ENCODE assay signal across 8 mouse cellular contexts in genomic region chr17:87283055-87283754, GRCm38 (mm10). TPM values are rescaled to one million over a fixed set of nuclear protein-coding genes. Genes with fewer than 3 reads are reported as not detected.
DNase-seq lines count a peak whose midpoint lies in the region; ATAC-seq lines count a peak whose summit lies in the region.

No protein-coding gene starts in this region.

- under 1% methylated on average over 56 of the region's 56 CpGs for WGBS in hindbrain, embryonic 15.5 days
- under 1% methylated on average over 56 of the region's 56 CpGs for WGBS in limb, embryonic 15.5 days
- WGBS in midbrain, embryonic 14.5 days, result under 1% methylated on average over 56 of the region's 56 CpGs

- peaks cover 51% of the 10 kb centered on the region for H3K4me1 ChIP-seq in erythroblast, embryonic 14.5 days (ENCODE audit: control insufficient read depth)
- H3K4me1 ChIP-seq in hindbrain, embryonic 15.5 days (replicated peaks), result peaks cover 31% of the 10 kb centered on the region
- peaks cover 39% of the 10 kb centered on the region for H3K4me1 ChIP-seq in limb, embryonic 15.5 days
- peaks cover 9% of the 10 kb centered on the region; the same call in 1 of the 2 replicates for H3K4me1 ChIP-seq in midbrain, embryonic 14.5 days (ENCODE audit: control insufficient read depth, insufficient read depth, low read length)

- peak overlapping the region; percentile 80 for H3K27ac ChIP-seq in hindbrain, embryonic 15.5 days (replicated peaks)
- peak overlapping the region; percentile 94 for H3K27ac ChIP-seq in limb, embryonic 15.5 days
- peak overlapping the region; percentile 82 for H3K27ac ChIP-seq in midbrain, embryonic 14.5 days (replicated peaks; ENCODE audit: low read depth, low read length)

- DNase-seq in layer of hippocampus, adult 8-10 months (ENCODE audit: low spot score in 2 of 2), result peak; percentile 19 to 34
- DNase-seq in layer of hippocampus, adult 18-20 months (ENCODE audit: low spot score in 2 of 2), result no peak
- DNase-seq in adrenal gland, postnatal 4 days (ENCODE audit: low spot score in 2 of 2), result peak; percentile 34 to 44
- DNase-seq in midbrain, embryonic 14.5 days, result peak; percentile 69
- DNase-seq in testis, postnatal 10 days (ENCODE audit: low spot score), result peak; percentile 78

- no peaks in the 10 kb centered on the region for H3K27me3 ChIP-seq in erythroblast, embryonic 14.5 days (ENCODE audit: control insufficient read depth)
- H3K27me3 ChIP-seq in hindbrain, embryonic 15.5 days, result peaks cover 19% of the 10 kb centered on the region
- H3K27me3 ChIP-seq in limb, embryonic 15.5 days, result peaks cover 24% of the 10 kb centered on the region
- peaks cover 23% of the 10 kb centered on the region for H3K27me3 ChIP-seq in midbrain, embryonic 14.5 days (ENCODE audit: control insufficient read depth, insufficient read depth, low read length)

- no peaks in the 10 kb centered on the region for H3K9me3 ChIP-seq in erythroblast, embryonic 14.5 days (ENCODE audit: control insufficient read depth, low read length)
- H3K9me3 ChIP-seq in hindbrain, embryonic 15.5 days, result no peaks in the 10 kb centered on the region
- H3K9me3 ChIP-seq in limb, embryonic 15.5 days, result no peaks in the 10 kb centered on the region
- no peaks in the 10 kb centered on the region for H3K9me3 ChIP-seq in midbrain, embryonic 14.5 days (ENCODE audit: control insufficient read depth, low read length)

- peak; percentile 70 for ATAC-seq in hindbrain, embryonic 15.5 days (ENCODE audit: low FRiP score, low read depth)
- peak; percentile 30; the same call in 1 of the 2 replicates for ATAC-seq in limb, embryonic 15.5 days (ENCODE audit: insufficient number of reproducible peaks, low FRiP score, low TSS enrichment, low read depth)
- peak; percentile 62; the same call in 1 of the 2 replicates for ATAC-seq in midbrain, embryonic 14.5 days (ENCODE audit: low FRiP score, low TSS enrichment)

- H3K4me2 ChIP-seq in hindbrain, embryonic 15.5 days, result peak overlapping the region; percentile 99
- H3K4me2 ChIP-seq in limb, embryonic 15.5 days, result peak overlapping the region; percentile 99
- H3K4me2 ChIP-seq in midbrain, embryonic 14.5 days (ENCODE audit: low read length), result peak overlapping the region; percentile 95

- peak overlapping the region; percentile 95 for H3K4me3 ChIP-seq in erythroblast, embryonic 14.5 days (replicated peaks)
- H3K4me3 ChIP-seq in hindbrain, embryonic 15.5 days, result peak overlapping the region; percentile 77
- H3K4me3 ChIP-seq in limb, embryonic 15.5 days, result peak overlapping the region; percentile 76
- H3K4me3 ChIP-seq in midbrain, embryonic 14.5 days (replicated peaks; ENCODE audit: low read depth, low read length), result peak overlapping the region; percentile 66

- peak overlapping the region; percentile 73 for H3K9ac ChIP-seq in hindbrain, embryonic 15.5 days
- peak overlapping the region; percentile 50 for H3K9ac ChIP-seq in limb, embryonic 15.5 days
- H3K9ac ChIP-seq in midbrain, embryonic 14.5 days (replicated peaks; ENCODE audit: low read length), result peak overlapping the region; percentile 76

- peaks cover 26% of the 10 kb centered on the region for H3K36me3 ChIP-seq in erythroblast, embryonic 14.5 days (ENCODE audit: control insufficient read depth)
- no peaks in the 10 kb centered on the region for H3K36me3 ChIP-seq in hindbrain, embryonic 15.5 days
- H3K36me3 ChIP-seq in limb, embryonic 15.5 days, result no peaks in the 10 kb centered on the region
- H3K36me3 ChIP-seq in midbrain, embryonic 14.5 days (ENCODE audit: control insufficient read depth, insufficient read depth, low read length), result no peaks in the 10 kb centered on the region

RNA-seq across cellular contexts. Expression of gene Ttc7, which starts 0.5 kb away (rescaled TPM):
- 1 to 10 TPM; 7.8 to 10.0 (median 8.5) TPM for total RNA-seq in layer of hippocampus, adult 8-10 months (2022)
- 1 to 10 TPM; 7.5 to 8.0 TPM for total RNA-seq in layer of hippocampus, adult 18-20 months (2021)
- total RNA-seq in adrenal gland, postnatal 4 days (2021), result 10 to 100 TPM; 13.0 to 15.9 TPM
- polyA plus RNA-seq in erythroblast, embryonic 14.5 days (2012), result 2.6 and 2.7 TPM in 2 replicates
- 5.3 and 8.2 TPM in 2 replicates for polyA plus RNA-seq in hindbrain, embryonic 15.5 days (2015; fragmentation: Nextera tagmentation; extraction: Ambion mirVana)
- 11.6 and 14.9 TPM in 2 replicates for polyA plus RNA-seq in limb, embryonic 15.5 days (2015; fragmentation: Nextera tagmentation; extraction: Ambion mirVana)
- polyA plus RNA-seq in midbrain, embryonic 14.5 days (2014; fragmentation: Nextera tagmentation; extraction: Ambion mirVana), result 3.6 and 5.0 TPM in 2 replicates

RNA-seq across cellular contexts. Expression of gene Mcfd2, which starts 17.5 kb away (rescaled TPM):
- 10 to 100 TPM; 63.8 to 73.0 (median 64.6) TPM for total RNA-seq in layer of hippocampus, adult 8-10 months (2022)
- 10 to 100 TPM; 69.7 to 73.0 TPM for total RNA-seq in layer of hippocampus, adult 18-20 months (2021)
- 100 to 1,000 TPM; 159 to 176 TPM for total RNA-seq in adrenal gland, postnatal 4 days (2021)
- polyA plus RNA-seq in erythroblast, embryonic 14.5 days (2012), result 0.09 and 0.13 TPM in 2 replicates
- polyA plus RNA-seq in hindbrain, embryonic 15.5 days (2015; fragmentation: Nextera tagmentation; extraction: Ambion mirVana), result 46.1 and 46.9 TPM in 2 replicates
- 92.1 and 100 TPM in 2 replicates for polyA plus RNA-seq in limb, embryonic 15.5 days (2015; fragmentation: Nextera tagmentation; extraction: Ambion mirVana)
- 43.1 and 48.1 TPM in 2 replicates for polyA plus RNA-seq in midbrain, embryonic 14.5 days (2014; fragmentation: Nextera tagmentation; extraction: Ambion mirVana)

Comparison
In these comparisons a context has a peak if more than half of its experiments do, and no peak if none do; other contexts are left out.
1. DNase-seq: peak in layer of hippocampus, adult 8-10 months (2 of 2), adrenal gland, postnatal 4 days (2 of 2), midbrain, embryonic 14.5 days (single experiment) and testis, postnatal 10 days (single experiment); none in layer of hippocampus, adult 18-20 months (0 of 2).
2. RNA of gene Mcfd2, which starts 17.5 kb away (polyA plus RNA-seq): 92.1 to 100 TPM in limb, embryonic 15.5 days, 43.1 to 48.1 TPM in midbrain, embryonic 14.5 days and 46.1 to 46.9 TPM in hindbrain, embryonic 15.5 days; 0.09 to 0.13 TPM in erythroblast, embryonic 14.5 days; every median in the first group is over 10 times any median in the second.
3. Peak in every context shown above with its lines, with median percentiles within 50 percentile points of each other: H3K4me3 ChIP-seq, ATAC-seq, H3K27ac ChIP-seq, H3K4me2 ChIP-seq and H3K9ac ChIP-seq.